Mouse (Mus musculus) midbrain, embryonic 11.5 days (tissue): ENCODE measurements at regions not wholly inside any gene's neighbourhood (a gene's known extent, or its start where the extent isn't known, plus 50 kb on each side); places are given as distances from the start of the nearest gene placed in this dataset.

Experiments
- ATAC-seq: fragments of 200-750 bp; cut with Nextera tagmentation; 2 replicates; pipeline ENCODE4 v1.8.0; 2017; ENCODE audit warnings: moderate TSS enrichment, moderate library complexity; ENCODE audit not compliant: low FRiP score
- DNase-seq: peaks from one replicate; pipeline ENCODE4 v3.0.0; 2015; ENCODE audit warnings: low spot score; ENCODE audit errors: missing footprints
- H3K27ac ChIP-seq: fragments of 300-500 bp; sonication (generic); 2 replicates; pipeline ENCODE4 v1.5.1; 2014; ENCODE audit warnings: low read depth, low read length
- H3K27me3 ChIP-seq: fragments of 300-500 bp; sonication (generic); 2 replicates; pipeline ENCODE4 v1.6.1; 2014; ENCODE audit warnings: mild to moderate bottlenecking, low read length, moderate library complexity, mixed read lengths; ENCODE audit not compliant: control insufficient read depth, insufficient read depth
- H3K36me3 ChIP-seq: fragments of 300-500 bp; sonication (generic); 2 replicates; pipeline ENCODE4 v1.6.1; 2014; ENCODE audit warnings: mild to moderate bottlenecking, low read length, moderate library complexity, mixed read lengths; ENCODE audit not compliant: control insufficient read depth, insufficient read depth
- H3K4me1 ChIP-seq: fragments of 300-500 bp; sonication (generic); 2 replicates; pipeline ENCODE4 v1.6.1; 2014; ENCODE audit warnings: low read length; ENCODE audit not compliant: control insufficient read depth, insufficient read depth
- H3K4me2 ChIP-seq: fragments of 300-500 bp; sonication (generic); 2 replicates; pipeline ENCODE4 v1.6.1; 2014; ENCODE audit warnings: mild to moderate bottlenecking, moderate library complexity
- H3K4me3 ChIP-seq: fragments of 300-500 bp; sonication (generic); 2 replicates; pipeline ENCODE4 v1.5.1; 2014; ENCODE audit warnings: low read depth, low read length
- H3K9ac ChIP-seq: fragments of 300-500 bp; sonication (generic); 2 replicates; pipeline ENCODE4 v1.6.1; 2014; ENCODE audit warnings: low read length
- H3K9me3 ChIP-seq: fragments of 300-500 bp; sonication (generic); 2 replicates; pipeline ENCODE4 v1.6.1; 2016; ENCODE audit warnings: low read length; ENCODE audit not compliant: control insufficient read depth
- WGBS: fragments of 180-500 bp; shearing (Covaris S2); extraction: QIAGEN DNeasy Blood & Tissue Kit; methylation state at CpG from one replicate; pipeline ENCODE4 v1.1.7; 2014; 5-methylcytosine and 5-hydroxymethylcytosine counted together

- DNase-seq (no peak), ATAC-seq (no peak)
- Histone ChIP-seq H3K4me1 (no peaks in the 10 kb centered on the region), H3K36me3 (no peaks in the 10 kb centered on the region), H3K9me3 (no peaks in the 10 kb centered on the region), H3K27ac (no peak overlapping the region), H3K4me3 (no peak overlapping the region), H3K4me2 (no peak overlapping the region), H3K9ac (no peak overlapping the region), H3K27me3 (no peaks in the 10 kb centered on the region)
- 83% methylated on average over 1 of the region's 1 CpGs for WGBS
These were observed 731.1 kb downstream of the Adgrl2 start for GRCm38 (mm10) chr3:148259211-148259610.

- Histone ChIP-seq H3K4me3 (no peak overlapping the region), H3K27me3 (no peaks in the 10 kb centered on the region), H3K27ac (no peak overlapping the region), H3K9me3 (no peaks in the 10 kb centered on the region), H3K36me3 (no peaks in the 10 kb centered on the region), H3K4me2 (no peak overlapping the region), H3K9ac (no peak overlapping the region), H3K4me1 (no peaks in the 10 kb centered on the region)
- WGBS, result 79% methylated on average over 1 of the region's 1 CpGs
- DNase-seq, result no peak
- ATAC-seq, result no peak
These were observed 741.7 kb downstream of the Adgrl2 start for GRCm38 (mm10) chr3:148248617-148249016.

DNA sequence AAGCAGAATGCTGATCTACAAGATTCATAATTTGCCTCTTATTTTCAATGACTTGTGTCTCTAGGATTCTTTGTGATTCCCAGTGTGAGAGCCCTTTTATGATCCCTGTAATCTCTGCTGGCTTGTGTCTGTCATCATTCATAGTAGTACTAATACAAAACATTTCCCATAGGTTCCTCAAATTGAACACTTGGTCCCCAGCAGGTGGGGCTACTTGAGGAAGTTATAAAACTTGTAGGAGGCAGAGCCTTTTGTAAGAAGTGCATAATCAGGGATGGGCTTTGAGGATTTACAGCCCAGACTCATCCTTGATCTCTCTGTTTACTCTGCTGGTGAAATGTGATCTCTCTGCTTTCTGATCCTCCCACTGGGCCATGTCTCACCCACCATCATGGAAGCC, 743.6 kb downstream of the Adgrl2 start:
- DNase-seq, result no peak
- no peaks in the 10 kb centered on the region for H3K36me3 ChIP-seq

GRCm38 (mm10) chr3:148238093-148238492, 752.3 kb downstream of the Adgrl2 start:
- Histone ChIP-seq H3K4me1 (no peaks in the 10 kb centered on the region), H3K9ac (no peak overlapping the region), H3K4me2 (no peak overlapping the region), H3K9me3 (no peaks in the 10 kb centered on the region), H3K4me3 (no peak overlapping the region), H3K36me3 (no peaks in the 10 kb centered on the region), H3K27me3 (no peaks in the 10 kb centered on the region), H3K27ac (no peak overlapping the region)
- no peak for ATAC-seq
- DNase-seq, result no peak

More for the DNA sequence above, 743.6 kb downstream of the Adgrl2 start:
- H3K9me3 ChIP-seq, result no peaks in the 10 kb centered on the region
- ATAC-seq, result no peak
- H3K27me3 ChIP-seq, result no peaks in the 10 kb centered on the region
- no peak overlapping the region for H3K27ac ChIP-seq
- no peak overlapping the region for H3K4me2 ChIP-seq
- no peak overlapping the region for H3K4me3 ChIP-seq
- H3K4me1 ChIP-seq, result no peaks in the 10 kb centered on the region
- H3K9ac ChIP-seq, result no peak overlapping the region

- no peak for ATAC-seq
- H3K36me3 ChIP-seq, result no peaks in the 10 kb centered on the region
- no peaks in the 10 kb centered on the region for H3K4me1 ChIP-seq
- no peaks in the 10 kb centered on the region for H3K9me3 ChIP-seq
- no peaks in the 10 kb centered on the region for H3K27me3 ChIP-seq
- DNase-seq, result no peak
- no peak overlapping the region for H3K4me2 ChIP-seq
- H3K4me3 ChIP-seq, result no peak overlapping the region
- H3K27ac ChIP-seq, result no peak overlapping the region
- no peak overlapping the region for H3K9ac ChIP-seq
- 77% methylated on average over 6 of the region's 6 CpGs for WGBS
These were observed 752.8 kb downstream of the Adgrl2 start for GRCm38 (mm10) chr3:148237555-148237954.

DNA sequence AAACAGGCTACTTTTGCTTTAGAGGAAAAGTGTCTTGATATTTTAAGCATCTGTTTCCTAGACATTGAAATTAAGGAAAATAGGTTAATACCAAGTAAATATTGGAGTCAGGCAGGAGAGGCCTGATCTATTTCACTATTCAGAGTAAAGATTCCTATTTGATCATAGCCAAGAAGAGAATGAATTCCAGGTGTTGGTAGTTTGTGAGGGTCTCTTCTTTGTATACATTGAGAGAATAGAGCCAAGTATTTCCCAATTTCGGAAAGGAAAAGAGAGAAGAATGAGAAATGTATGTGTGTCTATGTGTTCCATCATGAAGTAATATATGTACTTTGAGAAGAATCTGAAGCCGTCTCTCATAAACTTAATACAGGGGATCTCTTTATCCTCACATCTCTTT, 756.7 kb downstream of the Adgrl2 start:
- 81% methylated on average over 2 of the region's 2 CpGs for WGBS
- Histone ChIP-seq H3K27ac (no peak overlapping the region), H3K27me3 (no peaks in the 10 kb centered on the region), H3K9me3 (no peaks in the 10 kb centered on the region), H3K4me3 (no peak overlapping the region), H3K4me1 (no peaks in the 10 kb centered on the region), H3K4me2 (no peak overlapping the region), H3K36me3 (no peaks in the 10 kb centered on the region), H3K9ac (no peak overlapping the region)
- no peak for DNase-seq
- no peak for ATAC-seq

GRCm38 (mm10) chr3:148229192-148229591, 761.2 kb downstream of the Adgrl2 start:
- Histone ChIP-seq H3K9me3 (no peaks in the 10 kb centered on the region), H3K27me3 (no peaks in the 10 kb centered on the region), H3K9ac (no peak overlapping the region), H3K4me1 (no peaks in the 10 kb centered on the region), H3K36me3 (no peaks in the 10 kb centered on the region), H3K4me2 (no peak overlapping the region), H3K4me3 (no peak overlapping the region), H3K27ac (no peak overlapping the region)
- DNase-seq (no peak), ATAC-seq (no peak)
- WGBS, result 81% methylated on average over 3 of the region's 3 CpGs

- H3K27ac ChIP-seq, result no peak overlapping the region
- H3K9me3 ChIP-seq, result no peaks in the 10 kb centered on the region
- H3K4me3 ChIP-seq, result no peak overlapping the region
- H3K4me1 ChIP-seq, result no peaks in the 10 kb centered on the region
- ATAC-seq (no peak), DNase-seq (peak; percentile 72)
- H3K4me2 ChIP-seq, result no peak overlapping the region
- WGBS, result 71% methylated on average over 9 of the region's 9 CpGs
- H3K9ac ChIP-seq, result no peak overlapping the region
- no peaks in the 10 kb centered on the region for H3K27me3 ChIP-seq
- H3K36me3 ChIP-seq, result no peaks in the 10 kb centered on the region
These were observed 762.2 kb downstream of the Adgrl2 start for GRCm38 (mm10) chr3:148228002-148228707.

- H3K36me3 ChIP-seq, result no peaks in the 10 kb centered on the region
- 88% methylated on average over 5 of the region's 5 CpGs for WGBS
- no peak overlapping the region for H3K4me2 ChIP-seq
- H3K27ac ChIP-seq, result no peak overlapping the region
- no peak overlapping the region for H3K4me3 ChIP-seq
- no peaks in the 10 kb centered on the region for H3K4me1 ChIP-seq
- H3K27me3 ChIP-seq, result no peaks in the 10 kb centered on the region
- DNase-seq, result no peak
- no peak for ATAC-seq
- H3K9ac ChIP-seq, result no peak overlapping the region
- no peaks in the 10 kb centered on the region for H3K9me3 ChIP-seq
These were observed 769.5 kb downstream of the Adgrl2 start for GRCm38 (mm10) chr3:148220826-148221225.
